Mouse (Mus musculus) hindbrain, embryonic 11.5 days (tissue): Measurements from ENCODE around the gene Plekhh3. TPM values are rescaled to one million over a fixed set of nuclear protein-coding genes. Genes with fewer than 3 reads are reported as not detected.
"Not testable (repeated sequence)": the region's sequence is repeated elsewhere in the genome, so short reads cannot be mapped to it uniquely, and the experiment has no call there.

Experiments used
- ATAC-seq: fragments of 200-750 bp; cut with Nextera tagmentation; 2 replicates; pipeline ENCODE4 v1.8.0; 2017; ENCODE audit warnings: mild to moderate bottlenecking, moderate TSS enrichment, moderate library complexity; ENCODE audit not compliant: low FRiP score
- DNase-seq: peaks from one replicate; pipeline ENCODE4 v3.0.0-alpha.2; 2015; ENCODE audit warnings: low spot score
- H3K27ac ChIP-seq: fragments of 300-500 bp; sonication (generic); 2 replicates; pipeline ENCODE4 v1.5.1; 2014; ENCODE audit warnings: mild to moderate bottlenecking, low read depth, low read length
- H3K27me3 ChIP-seq: fragments of 300-500 bp; sonication (generic); 2 replicates; pipeline ENCODE4 v1.6.1; 2014; ENCODE audit warnings: mild to moderate bottlenecking, low read length, moderate library complexity, mixed read lengths; ENCODE audit not compliant: control insufficient read depth, insufficient read depth
- H3K36me3 ChIP-seq: fragments of 300-500 bp; sonication (generic); 2 replicates; pipeline ENCODE4 v1.6.1; 2014; ENCODE audit warnings: mild to moderate bottlenecking, low read length, moderate library complexity, mixed read lengths; ENCODE audit not compliant: control insufficient read depth, insufficient read depth
- H3K4me1 ChIP-seq: fragments of 300-500 bp; sonication (generic); replicated peaks from 2 replicates; pipeline ENCODE4 v1.6.1; 2014; ENCODE audit warnings: low read length, mixed read lengths; ENCODE audit not compliant: control insufficient read depth, insufficient read depth
- H3K4me2 ChIP-seq: fragments of 300-500 bp; sonication (generic); replicated peaks from 2 replicates; pipeline ENCODE4 v1.6.1; 2014; ENCODE audit warnings: mild to moderate bottlenecking, low read depth, low read length
- H3K4me3 ChIP-seq: fragments of 300-500 bp; sonication (generic); 2 replicates; pipeline ENCODE4 v1.5.1; 2014; ENCODE audit warnings: low read depth, low read length
- H3K9ac ChIP-seq: fragments of 300-500 bp; sonication (generic); 2 replicates; pipeline ENCODE4 v1.6.1; 2014; ENCODE audit warnings: low read depth, low read length
- H3K9me3 ChIP-seq: fragments of 300-500 bp; sonication (generic); 2 replicates; pipeline ENCODE4 v1.6.1; 2016; ENCODE audit warnings: low read length; ENCODE audit not compliant: control insufficient read depth
- WGBS: fragments of 180-500 bp; shearing (Covaris S2); extraction: QIAGEN DNeasy Blood & Tissue Kit; methylation state at CpG from one replicate; pipeline ENCODE4 v1.1.7; 2014; 5-methylcytosine and 5-hydroxymethylcytosine counted together
- polyA plus RNA-seq: library from polyadenylated mRNA; unstranded; fragments of >200 nt; fragmentation: Nextera tagmentation; extraction: Ambion mirVana; gene quantifications from 2 replicates; pipeline ENCODE4 v1.2.1, GENCODE M21; 2014

Plekhh3 gene
- polyA plus RNA-seq, 1 experiment from 2014 or later: 7.7 TPM

DNA sequence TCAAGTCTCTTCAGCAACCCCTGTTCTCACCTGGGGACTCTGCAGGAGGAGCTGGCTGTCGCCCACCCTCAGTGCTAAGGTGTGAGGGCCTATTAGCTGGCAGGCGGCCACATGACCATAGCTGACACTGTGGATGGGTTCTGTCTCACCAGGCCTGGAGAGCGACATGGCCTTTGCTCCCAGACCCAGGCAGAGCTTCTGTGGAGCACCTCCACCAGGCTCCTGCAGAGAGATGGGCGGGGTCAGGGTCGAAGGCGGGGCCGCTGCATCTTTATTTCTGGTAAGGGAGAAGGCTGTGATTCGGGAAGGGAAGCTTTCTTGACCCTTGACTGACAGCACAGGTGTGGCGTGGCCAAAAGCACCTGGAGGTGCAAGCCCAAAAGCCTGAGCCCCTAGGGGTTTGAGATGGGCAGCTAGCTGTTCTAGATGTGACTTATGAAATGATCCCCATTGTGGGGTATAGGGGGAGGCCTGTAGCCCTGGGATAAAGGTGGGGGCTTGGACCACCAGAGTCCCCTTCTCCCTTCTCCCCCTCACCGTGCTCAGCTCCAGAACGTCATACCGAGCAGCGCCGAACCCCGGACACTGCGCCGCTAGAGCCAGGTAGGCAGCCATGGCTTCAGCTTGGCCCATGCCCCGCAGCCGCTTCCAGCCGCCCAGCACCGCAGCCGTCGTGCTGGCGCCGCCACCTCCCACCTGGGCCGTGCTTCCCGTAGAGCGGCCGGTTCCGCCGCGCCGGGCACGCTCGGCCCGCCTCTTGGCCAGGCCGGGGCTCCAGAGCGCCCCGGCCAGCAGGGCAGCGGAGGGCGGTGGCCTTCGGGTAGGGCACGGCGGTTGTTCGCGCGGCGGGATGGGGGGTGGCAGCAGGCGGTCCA is 7.4 kb downstream of the Plekhh3 start:
- Histone ChIP-seq H3K4me2 (peak overlapping the region; percentile 45), H3K4me1 (peaks cover 6% of the 10 kb centered on the region), H3K27me3 (peaks cover 67% of the 10 kb centered on the region), H3K9me3 (no peaks in the 10 kb centered on the region), H3K4me3 (peak overlapping the region; percentile 22), H3K27ac (no peak overlapping the region), H3K36me3 (no peaks in the 10 kb centered on the region), H3K9ac (no peak overlapping the region)
- ATAC-seq (no peak), DNase-seq (no peak)
- WGBS: 10% methylated on average over 37 of the region's 49 CpGs

- Histone ChIP-seq H3K27me3 (peaks cover 57% of the 10 kb centered on the region), H3K27ac (no peak overlapping the region), H3K36me3 (no peaks in the 10 kb centered on the region), H3K4me3 (no peak overlapping the region), H3K4me2 (no peak overlapping the region), H3K9me3 (no peaks in the 10 kb centered on the region), H3K9ac (no peak overlapping the region), H3K4me1 (peaks cover 6% of the 10 kb centered on the region)
- 60% methylated on average over 5 of the region's 5 CpGs for WGBS
- ATAC-seq (no peak), DNase-seq (no peak)
Measured at GRCm38 (mm10) chr11:101162772-101163171, 8.4 kb downstream of the Plekhh3 start.

DNA sequence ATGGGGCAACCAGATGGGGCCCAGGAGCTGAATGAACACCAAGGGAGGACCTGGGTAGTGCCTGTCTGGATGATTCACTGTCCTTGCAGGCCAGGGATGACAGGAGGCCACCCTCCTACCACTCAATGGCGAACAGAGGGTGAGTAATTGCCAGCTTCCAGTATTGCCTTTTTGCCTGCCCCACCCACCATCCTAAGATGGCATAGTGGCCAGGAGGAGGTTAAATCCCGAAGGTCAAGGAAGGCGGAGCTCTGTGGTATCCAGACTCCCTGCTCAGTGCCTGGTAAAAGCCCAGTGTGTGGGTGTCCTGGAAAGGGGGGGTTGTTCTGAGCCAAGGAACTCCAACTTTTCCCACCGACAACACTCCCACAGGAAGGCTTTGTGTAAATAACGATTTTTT is 8.8 kb downstream of the Plekhh3 start:
- WGBS: 61% methylated on average over 5 of the region's 5 CpGs
- Histone ChIP-seq H3K4me1 (peaks cover 6% of the 10 kb centered on the region), H3K4me3 (no peak overlapping the region), H3K9ac (no peak overlapping the region), H3K9me3 (no peaks in the 10 kb centered on the region), H3K4me2 (no peak overlapping the region), H3K36me3 (no peaks in the 10 kb centered on the region), H3K27me3 (peaks cover 53% of the 10 kb centered on the region), H3K27ac (no peak overlapping the region)
- DNase-seq (no peak), ATAC-seq (no peak)

DNA sequence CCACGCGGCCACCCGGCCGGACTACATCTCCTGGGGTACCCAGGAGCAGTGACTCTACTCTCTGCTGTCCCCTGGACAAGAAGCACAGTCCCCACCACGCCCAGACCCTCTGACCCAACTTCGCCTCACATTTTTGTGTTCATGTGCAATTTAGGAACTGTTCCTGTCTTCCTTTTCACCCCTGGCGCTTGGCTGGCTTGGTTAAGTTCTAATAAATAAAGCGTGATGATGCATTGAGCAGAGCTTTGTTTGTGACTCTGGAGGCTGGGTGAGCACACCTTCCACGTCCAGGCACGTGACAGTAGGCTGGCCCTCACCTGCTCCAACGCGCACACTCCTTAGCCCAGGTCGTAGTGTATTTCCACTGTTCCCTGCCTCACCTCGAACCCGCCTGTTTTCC is 9.6 kb downstream of the Plekhh3 start:
- Histone ChIP-seq H3K27me3 (peaks cover 45% of the 10 kb centered on the region), H3K4me1 (peaks cover 6% of the 10 kb centered on the region), H3K4me2 (no peak overlapping the region), H3K36me3 (no peaks in the 10 kb centered on the region), H3K9me3 (no peaks in the 10 kb centered on the region), H3K4me3 (no peak overlapping the region), H3K27ac (no peak overlapping the region), H3K9ac (no peak overlapping the region)
- DNase-seq: no peak
- WGBS: 91% methylated on average over 15 of the region's 15 CpGs
- ATAC-seq: no peak

- H3K27ac ChIP-seq, DNase-seq, H3K4me1 ChIP-seq, H3K36me3 ChIP-seq, H3K4me3 ChIP-seq, H3K9me3 ChIP-seq, H3K9ac ChIP-seq, ATAC-seq, H3K4me2 ChIP-seq: not testable (repeated sequence)
- peaks cover 40% of the 10 kb centered on the region for H3K27me3 ChIP-seq
- WGBS: 80% methylated on average over 6 of the region's 8 CpGs
Measured at GRCm38 (mm10) chr11:101160981-101161505, 10.1 kb downstream of the Plekhh3 start.

DNA sequence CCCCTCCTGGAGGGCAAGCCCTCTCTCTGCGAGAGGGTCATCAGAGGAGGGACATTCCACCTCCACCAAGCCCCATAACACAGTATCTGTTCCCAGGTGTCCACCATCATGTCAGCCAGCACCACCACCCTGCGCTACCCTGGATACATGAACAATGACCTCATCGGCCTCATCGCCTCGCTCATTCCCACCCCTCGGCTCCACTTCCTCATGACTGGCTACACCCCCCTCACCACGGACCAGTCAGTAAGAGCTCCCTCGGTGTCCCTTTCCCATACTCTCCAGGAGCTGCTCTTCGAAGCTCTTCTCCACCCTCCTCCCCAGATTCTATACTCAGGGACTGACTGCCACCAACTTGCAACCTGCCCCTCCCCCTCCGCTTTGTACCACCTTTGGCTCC is 11.0 kb downstream of the Plekhh3 start:
- not testable (repeated sequence) for H3K27ac ChIP-seq, DNase-seq, H3K4me2 ChIP-seq, H3K9ac ChIP-seq, H3K36me3 ChIP-seq, H3K4me3 ChIP-seq, ATAC-seq, H3K9me3 ChIP-seq
- H3K27me3 ChIP-seq: peaks cover 35% of the 10 kb centered on the region
- peaks cover 12% of the 10 kb centered on the region for H3K4me1 ChIP-seq
- 81% methylated on average over 6 of the region's 10 CpGs for WGBS

GRCm38 (mm10) chr11:101155728-101156371 is 15.3 kb downstream of the Plekhh3 start, which contains the start of gene Tubg2:
Tubg2 (plus strand) TSS chr11:101155907.
- H3K4me1 ChIP-seq: peaks cover 5% of the 10 kb centered on the region; the same call in 1 of the 2 replicates
- no peaks in the 10 kb centered on the region; the same call in 1 of the 2 replicates for H3K27me3 ChIP-seq
- peak within 1 kb of the TSS; percentile 33 for H3K4me3 ChIP-seq
- no peaks in the 10 kb centered on the region for H3K9me3 ChIP-seq
- 3% methylated on average over 36 of the region's 36 CpGs for WGBS
- no peaks in the 10 kb centered on the region for H3K36me3 ChIP-seq
- peak; percentile 74 for DNase-seq
- peak; percentile 70 for ATAC-seq
- H3K27ac ChIP-seq: peak within 1 kb of the TSS; percentile 75
- peak within 1 kb of the TSS; percentile 67 for H3K9ac ChIP-seq
- peak within 1 kb of the TSS; percentile 66 for H3K4me2 ChIP-seq

- DNase-seq (no peak), ATAC-seq (no peak)
- Histone ChIP-seq H3K4me2 (peak overlapping the region; percentile 66), H3K9ac (no peak overlapping the region), H3K4me1 (peaks cover 5% of the 10 kb centered on the region; the same call in 1 of the 2 replicates), H3K27me3 (no peaks in the 10 kb centered on the region; the same call in 1 of the 2 replicates), H3K4me3 (no peak overlapping the region), H3K36me3 (no peaks in the 10 kb centered on the region), H3K9me3 (no peaks in the 10 kb centered on the region), H3K27ac (no peak overlapping the region)
- WGBS: 76% methylated on average over 6 of the region's 6 CpGs
Measured at GRCm38 (mm10) chr11:101155151-101155550, 16.0 kb downstream of the Plekhh3 start.
